Mouse (Mus musculus) thymus, adult 2 months (tissue): ENCODE data around the gene Krtap4-13.

Source experiments
- CTCF ChIP-seq: fragments of 200-500 bp; IDR thresholded peaks from 2 replicates; pipeline ENCODE4 v1.5.1; 2012; ENCODE audit warnings: mild to moderate bottlenecking, control low read depth, low read length, moderate library complexity, borderline replicate concordance; ENCODE audit not compliant: control insufficient read depth, poor library complexity, insufficient read depth; ENCODE audit errors: extremely low read depth
- POLR2A ChIP-seq: fragments of 200-500 bp; IDR thresholded peaks from 2 replicates; pipeline ENCODE4 v1.6.1; 2012; ENCODE audit warnings: mild to moderate bottlenecking, low read length, control low read depth, moderate library complexity; ENCODE audit not compliant: control insufficient read depth, poor library complexity, insufficient read depth; ENCODE audit errors: extremely low read depth

DNA sequence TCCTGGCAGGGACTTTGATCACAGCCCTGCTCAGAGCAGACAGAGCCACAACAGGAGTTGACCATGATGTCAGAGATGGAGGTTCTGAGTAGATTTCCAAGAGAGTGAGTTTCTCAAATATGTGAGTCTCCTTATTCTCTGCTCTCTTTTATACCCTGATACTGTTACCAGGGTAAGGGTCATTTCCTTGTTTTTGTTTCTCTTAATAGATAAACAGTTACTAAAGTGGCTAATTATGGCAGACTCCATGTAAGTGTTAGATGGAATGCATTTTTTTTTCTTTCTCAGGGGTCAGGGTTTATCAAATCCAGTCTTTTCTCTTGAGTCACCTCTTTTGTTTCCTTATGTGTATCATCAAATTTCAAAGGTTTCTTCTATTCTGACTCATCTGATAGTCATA, 41.8 kb upstream of the Krtap4-13 start, which contains the start of gene Krtap4-16:
- TF ChIP-seq POLR2A (no peak), CTCF (no peak)
